Mouse (Mus musculus): ENCODE measurements around the gene Hnf1a. TPM values are rescaled to one million over a fixed set of nuclear protein-coding genes. Genes with fewer than 3 reads are reported as not detected.

Gene Hnf1a
- polyA plus RNA-seq, 1 experiment from 2014 or later = not detected

- no peak overlapping the region; the same call in 1 of the 2 replicates for H3K4me3 ChIP-seq (ENCODE audit: low read length)
- H3K4me2 ChIP-seq (ENCODE audit: low read length) = peak overlapping the region; percentile 85
- no peaks in the 10 kb centered on the region for H3K36me3 ChIP-seq (ENCODE audit: control insufficient read depth, insufficient read depth, low read length)
- ATAC-seq = no peak
- H3K4me1 ChIP-seq (ENCODE audit: control insufficient read depth, insufficient read depth, low read depth, low read length) = peaks cover 25% of the 10 kb centered on the region
- no peak overlapping the region for H3K9ac ChIP-seq (ENCODE audit: low read depth, low read length)
- H3K27ac ChIP-seq (ENCODE audit: low read depth, low read length) = no peak overlapping the region; the same call in 1 of the 2 replicates
- no peaks in the 10 kb centered on the region for H3K9me3 ChIP-seq (ENCODE audit: control insufficient read depth, low read length)
- 61% methylated on average over 3 of the region's 3 CpGs for WGBS
- no peaks in the 10 kb centered on the region for H3K27me3 ChIP-seq (replicated peaks; ENCODE audit: control insufficient read depth, insufficient read depth, low read length)
These were observed 39.1 kb upstream of the Hnf1a start for GRCm38 (mm10) chr5:115009961-115010360.

- no peak overlapping the region for H3K9ac ChIP-seq (ENCODE audit: low read depth, low read length)
- peaks cover 21% of the 10 kb centered on the region for H3K4me1 ChIP-seq (ENCODE audit: control insufficient read depth, insufficient read depth, low read depth, low read length)
- H3K4me3 ChIP-seq (ENCODE audit: low read length) = no peak overlapping the region
- no peaks in the 10 kb centered on the region for H3K36me3 ChIP-seq (ENCODE audit: control insufficient read depth, insufficient read depth, low read length)
- 91% methylated on average over 6 of the region's 6 CpGs for WGBS
- H3K9me3 ChIP-seq (ENCODE audit: control insufficient read depth, low read length) = no peaks in the 10 kb centered on the region
- no peak overlapping the region for H3K4me2 ChIP-seq (ENCODE audit: low read length)
- H3K27ac ChIP-seq (ENCODE audit: low read depth, low read length) = no peak overlapping the region
- no peaks in the 10 kb centered on the region for H3K27me3 ChIP-seq (replicated peaks; ENCODE audit: control insufficient read depth, insufficient read depth, low read length)
- ATAC-seq = no peak
These were observed 38.2 kb upstream of the Hnf1a start for GRCm38 (mm10) chr5:115009143-115009542.

GRCm38 (mm10) chr5:115008307-115008706 is 37.4 kb upstream of the Hnf1a start:
- H3K4me2 ChIP-seq (ENCODE audit: low read length) = no peak overlapping the region
- no peaks in the 10 kb centered on the region for H3K9me3 ChIP-seq (ENCODE audit: control insufficient read depth, low read length)
- H3K36me3 ChIP-seq (ENCODE audit: control insufficient read depth, insufficient read depth, low read length) = no peaks in the 10 kb centered on the region
- H3K27ac ChIP-seq (ENCODE audit: low read depth, low read length) = no peak overlapping the region
- 88% methylated on average over 7 of the region's 7 CpGs for WGBS
- H3K4me1 ChIP-seq (ENCODE audit: control insufficient read depth, insufficient read depth, low read depth, low read length) = peaks cover 17% of the 10 kb centered on the region
- H3K27me3 ChIP-seq (replicated peaks; ENCODE audit: control insufficient read depth, insufficient read depth, low read length) = no peaks in the 10 kb centered on the region
- H3K4me3 ChIP-seq (ENCODE audit: low read length) = no peak overlapping the region
- ATAC-seq = no peak
- no peak overlapping the region for H3K9ac ChIP-seq (ENCODE audit: low read depth, low read length)

GRCm38 (mm10) chr5:115007768-115008167 is 36.9 kb upstream of the Hnf1a start:
- Histone ChIP-seq H3K36me3 (ENCODE audit: control insufficient read depth, insufficient read depth, low read length) (no peaks in the 10 kb centered on the region), H3K9ac (ENCODE audit: low read depth, low read length) (no peak overlapping the region), H3K27me3 (replicated peaks; ENCODE audit: control insufficient read depth, insufficient read depth, low read length) (no peaks in the 10 kb centered on the region), H3K9me3 (ENCODE audit: control insufficient read depth, low read length) (no peaks in the 10 kb centered on the region), H3K4me3 (ENCODE audit: low read length) (no peak overlapping the region), H3K4me1 (ENCODE audit: control insufficient read depth, insufficient read depth, low read depth, low read length) (peaks cover 12% of the 10 kb centered on the region), H3K4me2 (ENCODE audit: low read length) (no peak overlapping the region), H3K27ac (ENCODE audit: low read depth, low read length) (no peak overlapping the region)
- no peak for ATAC-seq
- WGBS = 99% methylated on average over 5 of the region's 5 CpGs

GRCm38 (mm10) chr5:115003224-115003873 is 32.5 kb upstream of the Hnf1a start:
- Histone ChIP-seq H3K9me3 (ENCODE audit: control insufficient read depth, low read length) (no peaks in the 10 kb centered on the region), H3K27ac (ENCODE audit: low read depth, low read length) (no peak overlapping the region), H3K4me2 (ENCODE audit: low read length) (no peak overlapping the region), H3K4me1 (ENCODE audit: control insufficient read depth, insufficient read depth, low read depth, low read length) (no peaks in the 10 kb centered on the region), H3K27me3 (replicated peaks; ENCODE audit: control insufficient read depth, insufficient read depth, low read length) (no peaks in the 10 kb centered on the region), H3K36me3 (ENCODE audit: control insufficient read depth, insufficient read depth, low read length) (no peaks in the 10 kb centered on the region), H3K4me3 (ENCODE audit: low read length) (no peak overlapping the region), H3K9ac (ENCODE audit: low read depth, low read length) (no peak overlapping the region)
- ATAC-seq = no peak
- 81% methylated on average over 13 of the region's 13 CpGs for WGBS

- Histone ChIP-seq H3K36me3 (ENCODE audit: control insufficient read depth, insufficient read depth, low read length) (no peaks in the 10 kb centered on the region), H3K4me3 (ENCODE audit: low read length) (no peak overlapping the region), H3K27ac (ENCODE audit: low read depth, low read length) (no peak overlapping the region), H3K4me2 (ENCODE audit: low read length) (no peak overlapping the region), H3K27me3 (replicated peaks; ENCODE audit: control insufficient read depth, insufficient read depth, low read length) (no peaks in the 10 kb centered on the region), H3K4me1 (ENCODE audit: control insufficient read depth, insufficient read depth, low read depth, low read length) (no peaks in the 10 kb centered on the region), H3K9me3 (ENCODE audit: control insufficient read depth, low read length) (no peaks in the 10 kb centered on the region), H3K9ac (ENCODE audit: low read depth, low read length) (no peak overlapping the region)
- 82% methylated on average over 6 of the region's 6 CpGs for WGBS
- no peak for ATAC-seq
These were observed 31.9 kb upstream of the Hnf1a start for GRCm38 (mm10) chr5:115002781-115003180.

- 78% methylated on average over 8 of the region's 8 CpGs for WGBS
- H3K27me3 ChIP-seq (replicated peaks; ENCODE audit: control insufficient read depth, insufficient read depth, low read length) = no peaks in the 10 kb centered on the region
- ATAC-seq = no peak
These were observed 30.6 kb upstream of the Hnf1a start for GRCm38 (mm10) chr5:115001464-115001863.

GRCm38 (mm10) chr5:115000503-115000902 is 29.6 kb upstream of the Hnf1a start:
- no peak overlapping the region for H3K27ac ChIP-seq (ENCODE audit: low read depth, low read length)
- no peak for ATAC-seq
- H3K4me3 ChIP-seq (ENCODE audit: low read length) = no peak overlapping the region
- H3K9ac ChIP-seq (ENCODE audit: low read depth, low read length) = no peak overlapping the region
- no peaks in the 10 kb centered on the region for H3K4me1 ChIP-seq (ENCODE audit: control insufficient read depth, insufficient read depth, low read depth, low read length)
- H3K36me3 ChIP-seq (ENCODE audit: control insufficient read depth, insufficient read depth, low read length) = no peaks in the 10 kb centered on the region
- H3K27me3 ChIP-seq (replicated peaks; ENCODE audit: control insufficient read depth, insufficient read depth, low read length) = no peaks in the 10 kb centered on the region
- no peak overlapping the region for H3K4me2 ChIP-seq (ENCODE audit: low read length)
- H3K9me3 ChIP-seq (ENCODE audit: control insufficient read depth, low read length) = no peaks in the 10 kb centered on the region
- 86% methylated on average over 2 of the region's 2 CpGs for WGBS

More at GRCm38 (mm10) chr5:115001464-115001863, 30.6 kb upstream of the Hnf1a start:
- Histone ChIP-seq H3K9ac (ENCODE audit: low read depth, low read length) (no peak overlapping the region), H3K4me2 (ENCODE audit: low read length) (no peak overlapping the region), H3K4me3 (ENCODE audit: low read length) (no peak overlapping the region), H3K9me3 (ENCODE audit: control insufficient read depth, low read length) (no peaks in the 10 kb centered on the region), H3K36me3 (ENCODE audit: control insufficient read depth, insufficient read depth, low read length) (no peaks in the 10 kb centered on the region), H3K27ac (ENCODE audit: low read depth, low read length) (no peak overlapping the region), H3K4me1 (ENCODE audit: control insufficient read depth, insufficient read depth, low read depth, low read length) (no peaks in the 10 kb centered on the region)

- 76% methylated on average over 6 of the region's 6 CpGs for WGBS
- H3K4me1 ChIP-seq (ENCODE audit: control insufficient read depth, insufficient read depth, low read depth, low read length) = no peaks in the 10 kb centered on the region
- no peak overlapping the region for H3K9ac ChIP-seq (ENCODE audit: low read depth, low read length)
- no peaks in the 10 kb centered on the region for H3K9me3 ChIP-seq (ENCODE audit: control insufficient read depth, low read length)
- no peak overlapping the region for H3K4me3 ChIP-seq (ENCODE audit: low read length)
- no peak overlapping the region for H3K27ac ChIP-seq (ENCODE audit: low read depth, low read length)
- no peak overlapping the region for H3K4me2 ChIP-seq (ENCODE audit: low read length)
- no peaks in the 10 kb centered on the region for H3K36me3 ChIP-seq (ENCODE audit: control insufficient read depth, insufficient read depth, low read length)
- ATAC-seq = no peak
- H3K27me3 ChIP-seq (replicated peaks; ENCODE audit: control insufficient read depth, insufficient read depth, low read length) = no peaks in the 10 kb centered on the region
These were observed 26.4 kb upstream of the Hnf1a start for GRCm38 (mm10) chr5:114997327-114997726.

Measured in hindbrain, embryonic 16.5 days (tissue).